Mouse (Mus musculus): ENCODE measurements around the gene Cyp8b1. TPM values are rescaled to one million over a fixed set of nuclear protein-coding genes. Genes with fewer than 3 reads are reported as not detected.

The Cyp8b1 gene
- total and polyA plus RNA-seq, 2 experiments, result 86.4 to 305 TPM

DNA sequence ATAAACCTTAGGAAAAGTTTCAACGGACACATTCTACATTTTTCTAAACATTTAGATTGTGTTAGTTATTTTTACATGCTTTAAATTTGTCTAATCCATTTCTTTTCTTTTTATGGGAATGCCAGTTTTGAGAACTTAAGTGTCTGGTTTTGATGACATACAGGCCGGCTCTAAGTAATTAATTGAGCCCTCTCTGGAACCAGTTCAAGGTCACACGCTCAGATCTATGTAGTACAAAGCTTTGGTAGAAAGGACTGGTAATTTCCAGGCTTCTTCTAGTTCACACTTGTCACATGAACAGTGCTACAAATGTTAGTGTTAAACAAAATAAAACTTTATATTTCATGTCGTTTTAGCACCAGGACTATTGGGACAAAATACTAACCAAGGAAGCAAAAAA lies 51.3 kb downstream of the Cyp8b1 start:
- no peak for DNase-seq (ENCODE audit: extremely low read depth, low read depth, low spot score)
- no peak overlapping the region for H3K4me3 ChIP-seq (ENCODE audit: insufficient read depth, low read depth, low read length)
- 65% methylated on average over 4 of the region's 4 CpGs for WGBS

More for the DNA sequence above, 51.3 kb downstream of the Cyp8b1 start:
- no peaks in the 10 kb centered on the region for H3K36me3 ChIP-seq (ENCODE audit: control insufficient read depth, insufficient read depth, low read length)
- H3K27me3 ChIP-seq (ENCODE audit: control insufficient read depth, insufficient read depth, low read length), result no peaks in the 10 kb centered on the region
- no peak overlapping the region for H3K9ac ChIP-seq (ENCODE audit: low read depth, low read length)
- TF ChIP-seq CTCF (IDR thresholded peaks at IDR 0.05; ENCODE audit: low read depth, low read length), result no peak
- no peak for TF ChIP-seq POLR2A (IDR thresholded peaks at IDR 0.05; ENCODE audit: extremely low read depth, insufficient read depth, low read length)
- H3K4me1 ChIP-seq (ENCODE audit: control insufficient read depth, insufficient read depth, low read length), result no peaks in the 10 kb centered on the region
- no peaks in the 10 kb centered on the region for H3K79me2 ChIP-seq (ENCODE audit: control insufficient read depth, insufficient read depth, low read length)
- no peak overlapping the region for H3K27ac ChIP-seq (replicated peaks; ENCODE audit: insufficient read depth, low read depth, low read length)

Other genes with a start within 250 kb of the Cyp8b1 start
- gene Sec22c, start 210.8 kb downstream of the Cyp8b1 start, total RNA-seq (2014; rRNA removed), result 3.7 and 4.1 TPM in 2 replicates
- gene Sec22c, start 210.8 kb downstream of the Cyp8b1 start, polyA plus RNA-seq (2012; rRNA removed), result 5.7 and 9.5 TPM in 2 replicates
- 82.4 and 83.3 TPM in 2 replicates for gene Ss18l2, start 206.0 kb downstream of the Cyp8b1 start, total RNA-seq (2014; rRNA removed)
- 35.2 and 56.8 TPM in 2 replicates for gene Ss18l2, start 206.0 kb downstream of the Cyp8b1 start, polyA plus RNA-seq (2012; rRNA removed)
- 36.7 and 38.4 TPM in 2 replicates for gene Nktr, start 197.1 kb downstream of the Cyp8b1 start, total RNA-seq (2014; rRNA removed)
- 13.0 and 27.2 TPM in 2 replicates for gene Nktr, start 197.1 kb downstream of the Cyp8b1 start, polyA plus RNA-seq (2012; rRNA removed)
- 0.27 and 0.37 TPM in 2 replicates for gene Zfp651, start 157.0 kb downstream of the Cyp8b1 start, total RNA-seq (2014; rRNA removed)
- gene Zfp651, start 157.0 kb downstream of the Cyp8b1 start, polyA plus RNA-seq (2012; rRNA removed), result 0.62 and 1.2 TPM in 2 replicates
- gene Klhl40, start 138.7 kb downstream of the Cyp8b1 start, total RNA-seq (2014; rRNA removed), result 0.18 TPM in 1 of 2 replicates, not detected in the other
- not detected in 2 replicates for gene Klhl40, start 138.7 kb downstream of the Cyp8b1 start, polyA plus RNA-seq (2012; rRNA removed)
- gene Hhatl, start 123.8 kb downstream of the Cyp8b1 start, total RNA-seq (2014; rRNA removed), result 0.07 TPM in 1 of 2 replicates, not detected in the other
- not detected in 2 replicates for gene Hhatl, start 123.8 kb downstream of the Cyp8b1 start, polyA plus RNA-seq (2012; rRNA removed)
- not detected in 2 replicates for gene Ccdc13, start 76.8 kb downstream of the Cyp8b1 start, total RNA-seq (2014; rRNA removed)
- not detected in 2 replicates for gene Ccdc13, start 76.8 kb downstream of the Cyp8b1 start, polyA plus RNA-seq (2012; rRNA removed)
- gene Higd1a, start 57.9 kb downstream of the Cyp8b1 start, total RNA-seq (2014; rRNA removed), result 45.6 and 65.6 TPM in 2 replicates
- gene Higd1a, start 57.9 kb downstream of the Cyp8b1 start, polyA plus RNA-seq (2012; rRNA removed), result 14.7 and 20.2 TPM in 2 replicates
- 1.6 and 2.3 TPM in 2 replicates for gene Ackr2, start 17.9 kb downstream of the Cyp8b1 start, total RNA-seq (2014; rRNA removed)
- 1.4 and 2.4 TPM in 2 replicates for gene Ackr2, start 17.9 kb downstream of the Cyp8b1 start, polyA plus RNA-seq (2012; rRNA removed)
- 0.74 and 4.0 TPM in 2 replicates for gene Fam198a, start 34.7 kb upstream of the Cyp8b1 start, total RNA-seq (2014; rRNA removed)
- 2.3 and 4.4 TPM in 2 replicates for gene Fam198a, start 34.7 kb upstream of the Cyp8b1 start, polyA plus RNA-seq (2012; rRNA removed)
- 1.7 TPM in 2 replicates for gene Pomgnt2, start 80.8 kb upstream of the Cyp8b1 start, total RNA-seq (2014; rRNA removed)
- gene Pomgnt2, start 80.8 kb upstream of the Cyp8b1 start, polyA plus RNA-seq (2012; rRNA removed), result 3.8 and 5.3 TPM in 2 replicates
- 67.4 and 78.9 TPM in 2 replicates for gene Snrk, start 201.0 kb upstream of the Cyp8b1 start, total RNA-seq (2014; rRNA removed)
- 34.3 and 36.4 TPM in 2 replicates for gene Snrk, start 201.0 kb upstream of the Cyp8b1 start, polyA plus RNA-seq (2012; rRNA removed)

Data from liver, adult 2 months (tissue).